Mouse (Mus musculus): ENCODE measurements at regions not wholly inside any gene's neighbourhood (a gene's known extent, or its start where the extent isn't known, plus 50 kb on each side); places are given as distances from the start of the nearest gene placed in this dataset.

- ATAC-seq: no peak
Measured at GRCm38 (mm10) chr16:75487915-75488314, 97.9 kb downstream of the Lipi start.

GRCm38 (mm10) chr16:75483878-75484277 is 102.0 kb downstream of the Lipi start:
- no peak for ATAC-seq

- no peak for ATAC-seq
Measured at GRCm38 (mm10) chr16:75465420-75465975, 120.4 kb downstream of the Lipi start.

GRCm38 (mm10) chr16:75462136-75462535 is 123.7 kb downstream of the Lipi start:
- ATAC-seq: no peak

- ATAC-seq: no peak
Measured at GRCm38 (mm10) chr16:75446901-75447514, 138.9 kb downstream of the Lipi start.

GRCm38 (mm10) chr16:75439296-75439695 is 146.6 kb downstream of the Lipi start:
- no peak for ATAC-seq

GRCm38 (mm10) chr16:75433227-75433626 is 152.6 kb downstream of the Lipi start:
- ATAC-seq: no peak

GRCm38 (mm10) chr16:75384526-75385222 is 201.2 kb downstream of the Lipi start:
- no peak for ATAC-seq

- no peak for ATAC-seq
Measured at GRCm38 (mm10) chr16:75381191-75381590, 204.7 kb downstream of the Lipi start.

- no peak for ATAC-seq
Measured at GRCm38 (mm10) chr16:75369700-75370099, 216.2 kb downstream of the Lipi start.

- ATAC-seq: no peak
Measured at GRCm38 (mm10) chr16:75366727-75367126, 219.1 kb downstream of the Lipi start.

GRCm38 (mm10) chr16:75365361-75365994 is 220.4 kb downstream of the Lipi start:
- ATAC-seq: no peak

GRCm38 (mm10) chr16:75362095-75362494 is 223.8 kb downstream of the Lipi start:
- no peak for ATAC-seq

GRCm38 (mm10) chr16:75360791-75361190 is 225.1 kb downstream of the Lipi start:
- no peak for ATAC-seq

GRCm38 (mm10) chr16:75353394-75353793 is 232.5 kb downstream of the Lipi start:
- no peak for ATAC-seq

GRCm38 (mm10) chr16:75344201-75344927 is 241.5 kb downstream of the Lipi start:
- ATAC-seq: no peak

- peak; percentile 70 for ATAC-seq
Measured at GRCm38 (mm10) chr16:75343028-75343901, 242.6 kb downstream of the Lipi start.

GRCm38 (mm10) chr16:75334228-75334627 is 251.6 kb downstream of the Lipi start:
- ATAC-seq: no peak

- no peak for ATAC-seq
Measured at GRCm38 (mm10) chr16:75333750-75334149, 252.1 kb downstream of the Lipi start.

GRCm38 (mm10) chr16:75332853-75333252 is 253.0 kb downstream of the Lipi start:
- no peak for ATAC-seq

GRCm38 (mm10) chr16:75325296-75325695 is 260.6 kb downstream of the Lipi start:
- ATAC-seq: no peak

GRCm38 (mm10) chr16:75304743-75305142 is 281.1 kb downstream of the Lipi start:
- no peak for ATAC-seq
